In the genomic region with DNA sequence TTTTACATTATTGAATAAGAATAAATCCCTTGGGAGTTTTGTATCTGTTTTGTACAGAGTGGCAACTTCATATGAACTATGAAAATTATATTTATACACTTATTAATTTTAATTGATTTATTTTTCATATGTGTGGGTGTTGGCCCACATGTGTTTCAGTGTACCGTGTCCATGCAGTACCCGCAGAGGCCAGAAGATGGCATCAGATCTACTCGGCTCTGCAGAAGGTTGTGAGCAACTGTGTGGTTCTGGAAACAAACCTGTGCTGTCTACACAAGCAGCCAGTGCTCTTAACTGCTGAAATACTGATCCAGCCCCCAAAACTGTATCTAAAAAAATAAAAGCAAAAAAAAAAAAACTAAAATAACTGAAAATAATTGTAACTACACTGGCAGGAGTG, we compare ENCODE assay signal across 10 mouse cellular contexts. TPM values are rescaled to one million over a fixed set of nuclear protein-coding genes. Genes with fewer than 3 reads are reported as not detected.
A peak's percentile ranks its signal among the peaks of the same experiment; 100 is the strongest.
DNase-seq lines count a peak whose midpoint lies in the region; ATAC-seq and TF ChIP-seq lines count a peak whose summit lies in the region.
"Had no signal": no experiment of that assay in that cellular context is flagged by ENCODE, and none has a peak within 500 bp of the region (broad histone marks: within the 10 kb centered on the region; RNA-seq: fewer than 3 reads in every experiment).

No protein-coding gene starts in this region.

- no peak for ATAC-seq in kidney, embryonic 15.5 days (replicated peaks; ENCODE audit: low FRiP score)
- peak; percentile 50 for ATAC-seq in inflammation-experienced regulatory T-cells, adult 6 months
- ATAC-seq in limb, embryonic 14.5 days (ENCODE audit: low FRiP score, low read depth) = no peak

- DNase-seq in kidney, adult 11 months = peak; percentile 44
- peak; percentile 67 to 72 for DNase-seq in adrenal gland, postnatal 36 days
- peak; percentile 11 for DNase-seq in fibroblast of lung, adult 2 months (ENCODE audit: low read depth)
- peak; percentile 15 for DNase-seq in limb, embryonic 14.5 days (ENCODE audit: low spot score)
- peak; percentile 46 for DNase-seq in ovary, postnatal 36 days (ENCODE audit: low spot score)
- peak; percentile 54 for DNase-seq in thymus, postnatal 14 days

- H3K9me3 ChIP-seq in kidney, embryonic 15.5 days (replicated peaks) = no peaks in the 10 kb centered on the region
- H3K9me3 ChIP-seq in limb, embryonic 14.5 days (ENCODE audit: control insufficient read depth, low read length) = no peaks in the 10 kb centered on the region
- H3K9me3 ChIP-seq: embryonic facial prominence, embryonic 13.5 days; neural tube, embryonic 13.5 days had no signal

- H3K27ac ChIP-seq in kidney, embryonic 15.5 days = no peak overlapping the region
- no peak overlapping the region for H3K27ac ChIP-seq in limb, embryonic 14.5 days (replicated peaks; ENCODE audit: low read depth, low read length)
- H3K27ac ChIP-seq: embryonic facial prominence, embryonic 13.5 days; neural tube, embryonic 13.5 days had no signal

- H3K36me3 ChIP-seq in kidney, embryonic 15.5 days = no peaks in the 10 kb centered on the region
- H3K36me3 ChIP-seq in limb, embryonic 14.5 days (ENCODE audit: control insufficient read depth, insufficient read depth, low read length) = no peaks in the 10 kb centered on the region
- H3K36me3 ChIP-seq: embryonic facial prominence, embryonic 13.5 days; neural tube, embryonic 13.5 days had no signal

- H3K9ac ChIP-seq in kidney, embryonic 15.5 days = no peak overlapping the region
- no peak overlapping the region for H3K9ac ChIP-seq in limb, embryonic 14.5 days (ENCODE audit: low read depth, low read length, severe bottlenecking)
- H3K9ac ChIP-seq: embryonic facial prominence, embryonic 13.5 days; neural tube, embryonic 13.5 days had no signal

- no peaks in the 10 kb centered on the region for H3K4me1 ChIP-seq in kidney, embryonic 15.5 days
- no peaks in the 10 kb centered on the region for H3K4me1 ChIP-seq in limb, embryonic 14.5 days (ENCODE audit: control insufficient read depth, insufficient read depth, low read length)
- H3K4me1 ChIP-seq: embryonic facial prominence, embryonic 13.5 days; neural tube, embryonic 13.5 days had no signal

- no peak overlapping the region for H3K4me2 ChIP-seq in kidney, embryonic 15.5 days
- no peak overlapping the region for H3K4me2 ChIP-seq in limb, embryonic 14.5 days (replicated peaks; ENCODE audit: low read depth, low read length, severe bottlenecking)
- H3K4me2 ChIP-seq: embryonic facial prominence, embryonic 13.5 days; neural tube, embryonic 13.5 days had no signal

- no peaks in the 10 kb centered on the region for H3K27me3 ChIP-seq in kidney, embryonic 15.5 days
- H3K27me3 ChIP-seq in limb, embryonic 14.5 days (ENCODE audit: control insufficient read depth, insufficient read depth, low read length) = no peaks in the 10 kb centered on the region
- H3K27me3 ChIP-seq: embryonic facial prominence, embryonic 13.5 days; neural tube, embryonic 13.5 days had no signal

- WGBS in kidney, embryonic 15.5 days = 5% methylated on average over 3 of the region's 3 CpGs
- WGBS in limb, embryonic 14.5 days = 8% methylated on average over 3 of the region's 3 CpGs

- H3K4me3 ChIP-seq in kidney, embryonic 15.5 days (replicated peaks) = no peak overlapping the region
- H3K4me3 ChIP-seq in limb, embryonic 14.5 days (replicated peaks; ENCODE audit: low read length) = no peak overlapping the region
- H3K4me3 ChIP-seq: embryonic facial prominence, embryonic 13.5 days; neural tube, embryonic 13.5 days had no signal

- TF ChIP-seq POLR2A in limb, embryonic 14.5 days (IDR thresholded peaks at IDR 0.05; ENCODE audit: borderline replicate concordance, extremely low read depth, insufficient read depth, insufficient read length) = no peak

RNA-seq across cellular contexts. Expression of a gene that starts 6.7 kb away (rescaled TPM):
- polyA plus RNA-seq in kidney, embryonic 15.5 days (2015; fragmentation: Nextera tagmentation; extraction: Ambion mirVana) = not detected in 2 replicates
- total RNA-seq in adrenal gland, postnatal 36 days (2021) = not detected
- not detected for polyA plus RNA-seq in inflammation-experienced regulatory T-cells, adult 6 months (2017; shearing (Covaris generic))
- polyA plus RNA-seq in limb, embryonic 14.5 days (2012; rRNA removed) = not detected in 2 replicates
- polyA plus RNA-seq in limb, embryonic 14.5 days (2014; fragmentation: Nextera tagmentation; extraction: Ambion mirVana) = not detected in 2 replicates
- polyA plus RNA-seq: embryonic facial prominence, embryonic 13.5 days; neural tube, embryonic 13.5 days had no signal

RNA-seq across cellular contexts. Expression of a gene that starts 18.1 kb away (rescaled TPM):
- not detected in 2 replicates for polyA plus RNA-seq in kidney, embryonic 15.5 days (2015; fragmentation: Nextera tagmentation; extraction: Ambion mirVana)
- not detected for total RNA-seq in adrenal gland, postnatal 36 days (2021)
- not detected for polyA plus RNA-seq in inflammation-experienced regulatory T-cells, adult 6 months (2017; shearing (Covaris generic))
- 0.14 TPM in 1 of 2 replicates, not detected in the other for polyA plus RNA-seq in limb, embryonic 14.5 days (2012; rRNA removed)
- polyA plus RNA-seq in limb, embryonic 14.5 days (2014; fragmentation: Nextera tagmentation; extraction: Ambion mirVana) = not detected in 2 replicates
- polyA plus RNA-seq: embryonic facial prominence, embryonic 13.5 days; neural tube, embryonic 13.5 days had no signal

Comparison
In these comparisons a context has a peak if more than half of its experiments do, and no peak if none do; other contexts are left out.
1. DNase-seq: peak in every context shown above with its lines; median percentile 70 in adrenal gland, postnatal 36 days; 54 in thymus, postnatal 14 days; 46 in ovary, postnatal 36 days; 44 in kidney, adult 11 months; 15 in limb, embryonic 14.5 days; 11 in fibroblast of lung, adult 2 months.